Mouse (Mus musculus) CH12.LX (cell line): Measurements from ENCODE around the gene Dagla. TPM values are rescaled to one million over a fixed set of nuclear protein-coding genes. Genes with fewer than 3 reads are reported as not detected.

ENCODE experiments used
- DNase-seq: peaks from one replicate; pipeline ENCODE4 v3.0.0-alpha.2; 2013; ENCODE audit errors: extremely low read depth
- H3K27ac ChIP-seq: 2 replicates; pipeline ENCODE4 v1.5.1; 2012; ENCODE audit warnings: low read depth, mild to moderate bottlenecking, control low read depth, moderate library complexity; ENCODE audit not compliant: insufficient read depth
- H3K27me3 ChIP-seq: replicated peaks from 2 replicates; pipeline ENCODE3; 2012; ENCODE audit warnings: inconsistent platforms
- H3K36me3 ChIP-seq, 2 experiments: replicated peaks in 1 of 2; 2 replicates each; pipeline versions ENCODE3 to v1.6.1; 2012; ENCODE audit warnings: inconsistent platforms in 1 of 2, low read length in 1 of 2, mild to moderate bottlenecking in 1 of 2, mixed read lengths in 1 of 2, moderate library complexity in 1 of 2; ENCODE audit not compliant: control insufficient read depth in 1 of 2, insufficient read depth in 1 of 2
- H3K4me1 ChIP-seq, 2 experiments: 2 replicates each; pipeline ENCODE4 v1.6.1; 2012; ENCODE audit warnings: inconsistent platforms in 1 of 2, moderate library complexity in 1 of 2; ENCODE audit not compliant: insufficient read depth in 2 of 2, control insufficient read depth in 1 of 2
- H3K4me2 ChIP-seq: 2 replicates; pipeline ENCODE4 v1.6.1; 2012; ENCODE audit warnings: low read depth, mild to moderate bottlenecking, control low read depth; ENCODE audit not compliant: poor library complexity, insufficient read depth, severe bottlenecking
- H3K4me3 ChIP-seq, 3 experiments: fragments of 150-350 bp in 1 of 3; sonication (generic) in 1 of 3; replicated peaks in 1 of 3; 2 replicates each; pipeline versions ENCODE3 to v1.5.1; 2011 to 2012; ENCODE audit warnings: low read depth in 2 of 3, low read length in 2 of 3, mild to moderate bottlenecking in 2 of 3, moderate library complexity in 2 of 3, control low read depth in 1 of 3, improper control_type of control experiment in 1 of 3, inconsistent platforms in 1 of 3, mixed read lengths in 1 of 3; ENCODE audit not compliant: poor library complexity in 1 of 3
- H3K79me2 ChIP-seq: replicated peaks from 2 replicates; pipeline ENCODE4 v1.6.1; 2012; ENCODE audit warnings: mild to moderate bottlenecking, moderate library complexity; ENCODE audit not compliant: control insufficient read depth, poor library complexity, insufficient read depth, severe bottlenecking; ENCODE audit errors: extremely low read depth
- H3K9ac ChIP-seq: 2 replicates; pipeline ENCODE4 v1.6.1; 2012; ENCODE audit warnings: low read depth, mild to moderate bottlenecking, control low read depth, moderate library complexity; ENCODE audit not compliant: insufficient read depth
- H3K9me3 ChIP-seq: replicated peaks from 2 replicates; pipeline ENCODE3; 2012; ENCODE audit warnings: low read length, inconsistent platforms, mixed read lengths
- BHLHE40 ChIP-seq: IDR thresholded peaks from 2 replicates; pipeline ENCODE4 v1.6.1; 2011; ENCODE audit warnings: mild to moderate bottlenecking, low read depth, low read length, improper control_type of control experiment
- CHD2 ChIP-seq: IDR thresholded peaks from 2 replicates; pipeline ENCODE4 v1.6.1; 2011; ENCODE audit warnings: low read length, improper control_type of control experiment
- CTCF ChIP-seq, 2 experiments: IDR thresholded peaks in 1 of 2; conservative IDR thresholded peaks in 1 of 2; 2 replicates each; pipeline ENCODE4 v1.5.1; 2011 to 2012; ENCODE audit warnings: low read depth in 2 of 2, low read length in 2 of 2, improper control_type of control experiment in 1 of 2, inconsistent platforms in 1 of 2, mild to moderate bottlenecking in 1 of 2, moderate library complexity in 1 of 2
- E2F4 ChIP-seq: IDR thresholded peaks from 2 replicates; pipeline ENCODE4 v1.6.1; 2011; ENCODE audit warnings: low read depth, low read length, improper control_type of control experiment; ENCODE audit not compliant: insufficient replicate concordance
- GABPA ChIP-seq: IDR thresholded peaks from 2 replicates; pipeline ENCODE4 v1.6.1; 2012; ENCODE audit warnings: low read depth, low read length, improper control_type of control experiment, inconsistent platforms; ENCODE audit not compliant: insufficient replicate concordance
- IRF4 ChIP-seq: IDR thresholded peaks from 2 replicates; pipeline ENCODE4 v1.6.1; 2014; ENCODE audit warnings: low read depth, mild to moderate bottlenecking, inconsistent platforms, low read length, improper control_type of control experiment
- KAT2A ChIP-seq: IDR thresholded peaks from 2 replicates; pipeline ENCODE4 v1.6.1; 2012; ENCODE audit warnings: low read length, improper control_type of control experiment, inconsistent platforms; ENCODE audit not compliant: insufficient replicate concordance
- MAX ChIP-seq: IDR thresholded peaks from 2 replicates; pipeline ENCODE4 v1.6.1; 2011; ENCODE audit warnings: low read length, improper control_type of control experiment
- NELFE ChIP-seq: IDR thresholded peaks from 2 replicates; pipeline ENCODE4 v1.6.1; 2011; ENCODE audit warnings: low read depth, low read length, improper control_type of control experiment
- POLR2A ChIP-seq: IDR thresholded peaks from 2 replicates; pipeline ENCODE4 v1.6.1; 2011; ENCODE audit warnings: low read depth, mild to moderate bottlenecking, improper control_type of control experiment, low read length
- SIN3A ChIP-seq: IDR thresholded peaks from 2 replicates; pipeline ENCODE4 v1.6.1; 2012; ENCODE audit warnings: low read length, improper control_type of control experiment, inconsistent platforms
- SMC3 ChIP-seq: IDR thresholded peaks from 2 replicates; pipeline ENCODE4 v1.6.1; 2011; ENCODE audit warnings: low read depth, low read length, improper control_type of control experiment
- TCF12 ChIP-seq: IDR thresholded peaks from 2 replicates; pipeline ENCODE4 v1.6.1; 2014; ENCODE audit warnings: low read depth, mild to moderate bottlenecking, inconsistent platforms, low read length, improper control_type of control experiment
- ZMIZ1 ChIP-seq: IDR thresholded peaks from 2 replicates; pipeline ENCODE4 v1.6.1; 2012; ENCODE audit warnings: low read depth, mild to moderate bottlenecking, inconsistent platforms, low read length, improper control_type of control experiment
- dilution Hi-C: fragments of 300-500 bp; cut with MboI; formaldehyde crosslinking; loops from 2 replicates; pipeline ENCODE4 v1.14.3; 2020; ENCODE audit warnings: low sequenced_read_pairs; ENCODE audit not compliant: extremely low pct_unique_long_range_greater_than_20kb, extremely low pct_ligation_motif_present
- in situ Hi-C: fragments of 300-500 bp; cut with MboI; formaldehyde crosslinking; loops from 3 replicates; pipeline ENCODE4 v1.14.3; 2019; ENCODE audit warnings: low sequenced_read_pairs, low pct_ligation_motif_present, low pct_unique_long_range_greater_than_20kb, mixed read lengths
- polyA plus RNA-seq: library from polyadenylated mRNA; unstranded; fragments of >175 nt; gene quantifications from 2 replicates; pipeline ENCODE4 v1.2.1, GENCODE M21; 2012; ENCODE audit warnings: low read depth; ENCODE audit not compliant: insufficient read length
- total RNA-seq, 2 experiments: library from RNA; depleted of rRNA; stranded (reverse); fragments of 300-350 nt in 1 of 2; fragments of >200 nt in 1 of 2; gene quantifications; 2 replicates each; pipeline ENCODE4 v1.2.3; 2012 to 2014

Gene Dagla
- total and polyA plus RNA-seq, 3 experiments, result 0.21 to 0.55 TPM; not detected in 1

GRCm38 (mm10) chr19:10224637-10225453, 79.8 kb downstream of the Dagla start:
- H3K9me3 ChIP-seq, result no peaks in the 10 kb centered on the region
- dilution Hi-C loops, result no loop called here
- no peak overlapping the region for H3K4me3 ChIP-seq
- DNase-seq, result no peak
- peaks cover 72% of the 10 kb centered on the region for H3K27me3 ChIP-seq
- no peak overlapping the region for H3K27ac ChIP-seq
- H3K9ac ChIP-seq, result no peak overlapping the region
- no peak overlapping the region for H3K4me2 ChIP-seq
- H3K4me1 ChIP-seq, result peaks cover 0 to 4% of the 10 kb centered on the region in 2 experiments; a peak in 2 of 4 replicates
- no peaks in the 10 kb centered on the region for H3K36me3 ChIP-seq
- in situ Hi-C loops, result no loop called here
- H3K79me2 ChIP-seq, result no peaks in the 10 kb centered on the region
- TF ChIP-seq SIN3A (no peak), CTCF (conservative IDR thresholded peaks at IDR 0.05 in 1 of 2, IDR thresholded peaks at IDR 0.05 in 1 of 2; ENCODE audit: low read depth in 2 of 2, low read length in 2 of 2) (0 out of 4 replicates have a peak, but pooled peaks of 1 of the 2 experiments have one; percentile 3)

- Histone ChIP-seq H3K27me3 (peaks cover 62% of the 10 kb centered on the region), H3K36me3 (no peaks in the 10 kb centered on the region), H3K4me1 (peaks cover 0 to 4% of the 10 kb centered on the region in 2 experiments; a peak in 2 of 4 replicates), H3K79me2 (no peaks in the 10 kb centered on the region), H3K9ac (no peak overlapping the region), H3K9me3 (no peaks in the 10 kb centered on the region), H3K27ac (no peak overlapping the region), H3K4me3 (no peak overlapping the region), H3K4me2 (no peak overlapping the region)
- dilution Hi-C loops (no loop called here), in situ Hi-C loops (no loop called here)
- DNase-seq, result no peak
- TF ChIP-seq GABPA, result no peak
- TF ChIP-seq NELFE, result no peak
- no peak for TF ChIP-seq BHLHE40
- no peak for TF ChIP-seq IRF4
- no peak for TF ChIP-seq MAX
- no peak for TF ChIP-seq POLR2A
- no peak for TF ChIP-seq ZMIZ1
- no peak for TF ChIP-seq E2F4
- TF ChIP-seq KAT2A, result no peak
- TF ChIP-seq TCF12, result no peak
- TF ChIP-seq SIN3A, result no peak
- TF ChIP-seq CHD2, result no peak
- no peak for TF ChIP-seq SMC3
These were observed 81.1 kb downstream of the Dagla start for GRCm38 (mm10) chr19:10223561-10223960.
